8 mouse cellular contexts compared by ENCODE assay signal in the genomic region with DNA sequence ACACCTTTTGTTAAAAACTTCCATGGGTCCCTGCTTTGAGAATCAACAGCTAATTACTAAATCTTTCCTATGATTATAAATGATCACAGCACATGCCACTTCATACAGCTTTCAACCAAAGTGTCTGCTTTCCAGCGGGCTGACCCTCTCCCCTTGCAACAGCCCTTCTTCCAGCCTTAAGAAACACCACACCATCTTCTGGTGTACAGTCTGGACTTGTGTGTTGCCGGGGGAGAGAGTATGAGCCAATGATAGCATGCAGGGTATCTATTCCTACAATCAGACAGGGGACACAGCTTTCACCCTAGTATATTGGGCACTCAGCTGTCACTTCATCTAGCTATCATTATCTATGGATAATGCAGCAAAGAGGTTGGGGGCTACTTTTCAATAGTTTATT. TPM values are rescaled to one million over a fixed set of nuclear protein-coding genes. Genes with fewer than 3 reads are reported as not detected.
DNase-seq lines count a peak whose midpoint lies in the region; ATAC-seq and TF ChIP-seq lines count a peak whose summit lies in the region.

No protein-coding gene starts in this region.

- H3K27me3 ChIP-seq in limb, embryonic 14.5 days (ENCODE audit: control insufficient read depth, insufficient read depth, low read length), result no peaks in the 10 kb centered on the region
- H3K27me3 ChIP-seq in stomach, embryonic 15.5 days (replicated peaks), result no peaks in the 10 kb centered on the region

- no peak overlapping the region for H3K9ac ChIP-seq in limb, embryonic 14.5 days (ENCODE audit: low read depth, low read length, severe bottlenecking)
- H3K9ac ChIP-seq in stomach, embryonic 15.5 days, result no peak overlapping the region

- DNase-seq in CD4-positive, CD25-positive, alpha-beta regulatory T cell, adult 2 months (ENCODE audit: low read depth, low spot score), result peak; percentile 69
- DNase-seq in monocyte, adult 2 months (ENCODE audit: low read depth in 1 of 2, low spot score in 2 of 2), result peak; percentile 10 to 17
- no peak for DNase-seq in limb, embryonic 14.5 days (ENCODE audit: low spot score)
- DNase-seq in frontal cortex, postnatal 14 days (ENCODE audit: low spot score in 2 of 2), result no peak
- DNase-seq in layer of hippocampus, adult 18-20 months (ENCODE audit: low spot score in 2 of 2), result no peak

- no peaks in the 10 kb centered on the region for H3K36me3 ChIP-seq in limb, embryonic 14.5 days (ENCODE audit: control insufficient read depth, insufficient read depth, low read length)
- H3K36me3 ChIP-seq in stomach, embryonic 15.5 days, result no peaks in the 10 kb centered on the region

- TF ChIP-seq POLR2A in limb, embryonic 14.5 days (IDR thresholded peaks at IDR 0.05; ENCODE audit: borderline replicate concordance, extremely low read depth, insufficient read depth, insufficient read length), result no peak

- peak overlapping the region; percentile 77 for H3K4me3 ChIP-seq in limb, embryonic 14.5 days (replicated peaks; ENCODE audit: low read length)
- H3K4me3 ChIP-seq in stomach, embryonic 15.5 days (replicated peaks), result peak overlapping the region; percentile 66

- peak overlapping the region; percentile 93 for H3K4me2 ChIP-seq in limb, embryonic 14.5 days (replicated peaks; ENCODE audit: low read depth, low read length, severe bottlenecking)
- peak overlapping the region; percentile 78 for H3K4me2 ChIP-seq in stomach, embryonic 15.5 days

- ATAC-seq in CD4-positive, CD25-positive, alpha-beta regulatory T cell, adult 4 months, result no peak
- no peak for ATAC-seq in monocyte, adult 5-6 weeks (replicated peaks; ENCODE audit: insufficient number of reproducible peaks, low FRiP score, low TSS enrichment, poor library complexity, severe bottlenecking)
- no peak for ATAC-seq in limb, embryonic 14.5 days (ENCODE audit: low FRiP score, low read depth)
- ATAC-seq in stomach, embryonic 15.5 days (ENCODE audit: insufficient read depth, low FRiP score, low read depth), result no peak

- H3K9me3 ChIP-seq in limb, embryonic 14.5 days (ENCODE audit: control insufficient read depth, low read length), result no peaks in the 10 kb centered on the region
- no peaks in the 10 kb centered on the region for H3K9me3 ChIP-seq in stomach, embryonic 15.5 days

- no peak overlapping the region for H3K27ac ChIP-seq in limb, embryonic 14.5 days (replicated peaks; ENCODE audit: low read depth, low read length)
- H3K27ac ChIP-seq in stomach, embryonic 15.5 days, result no peak overlapping the region; the same call in 1 of the 2 replicates

- H3K4me1 ChIP-seq in limb, embryonic 14.5 days (ENCODE audit: control insufficient read depth, insufficient read depth, low read length), result peaks cover 14% of the 10 kb centered on the region
- H3K4me1 ChIP-seq in stomach, embryonic 15.5 days, result 0 out of 2 replicates have a peak, but pooled peaks cover 7% of the 10 kb centered on the region

- WGBS in limb, embryonic 14.5 days, result 61% methylated on average over 2 of the region's 2 CpGs
- 33% methylated on average over 2 of the region's 2 CpGs for WGBS in stomach, embryonic 15.5 days

RNA-seq across cellular contexts. Expression of a gene that starts 2.9 kb away (rescaled TPM):
- polyA plus RNA-seq in CD4-positive, CD25-positive, alpha-beta regulatory T cell, adult 4 months (2017; shearing (Covaris generic)), result 10 to 100 TPM; 19.7 to 31.0 TPM
- 141 to 642 TPM (median 148 TPM) in 3 replicates for total RNA-seq in monocyte, adult 5-6 weeks (2017)
- 65.3 and 91.6 TPM in 2 replicates for polyA plus RNA-seq in limb, embryonic 14.5 days (2012; rRNA removed)
- polyA plus RNA-seq in limb, embryonic 14.5 days (2014; fragmentation: Nextera tagmentation; extraction: Ambion mirVana), result 50.6 and 56.2 TPM in 2 replicates
- 102 and 103 TPM in 2 replicates for polyA plus RNA-seq in stomach, embryonic 15.5 days (2015; fragmentation: Nextera tagmentation; extraction: Ambion mirVana)
- 100 to 1,000 TPM; 119 to 126 TPM for total RNA-seq in layer of hippocampus, adult 18-20 months (2021)

Comparison
In these comparisons a context has a peak if more than half of its experiments do, and no peak if none do; other contexts are left out.
1. DNase-seq: peak in CD4-positive, CD25-positive, alpha-beta regulatory T cell, adult 2 months (single experiment) and monocyte, adult 2 months (2 of 2); none in limb, embryonic 14.5 days (single experiment), frontal cortex, postnatal 14 days (0 of 2) and layer of hippocampus, adult 18-20 months (0 of 2).